Mouse (Mus musculus) thymus, postnatal 4 days (tissue): ENCODE results near the gene Zfp40.

Experiments used
- DNase-seq: peaks from one replicate; pipeline ENCODE4 v3.0.0; 2021

Gene Zfp40

DNA sequence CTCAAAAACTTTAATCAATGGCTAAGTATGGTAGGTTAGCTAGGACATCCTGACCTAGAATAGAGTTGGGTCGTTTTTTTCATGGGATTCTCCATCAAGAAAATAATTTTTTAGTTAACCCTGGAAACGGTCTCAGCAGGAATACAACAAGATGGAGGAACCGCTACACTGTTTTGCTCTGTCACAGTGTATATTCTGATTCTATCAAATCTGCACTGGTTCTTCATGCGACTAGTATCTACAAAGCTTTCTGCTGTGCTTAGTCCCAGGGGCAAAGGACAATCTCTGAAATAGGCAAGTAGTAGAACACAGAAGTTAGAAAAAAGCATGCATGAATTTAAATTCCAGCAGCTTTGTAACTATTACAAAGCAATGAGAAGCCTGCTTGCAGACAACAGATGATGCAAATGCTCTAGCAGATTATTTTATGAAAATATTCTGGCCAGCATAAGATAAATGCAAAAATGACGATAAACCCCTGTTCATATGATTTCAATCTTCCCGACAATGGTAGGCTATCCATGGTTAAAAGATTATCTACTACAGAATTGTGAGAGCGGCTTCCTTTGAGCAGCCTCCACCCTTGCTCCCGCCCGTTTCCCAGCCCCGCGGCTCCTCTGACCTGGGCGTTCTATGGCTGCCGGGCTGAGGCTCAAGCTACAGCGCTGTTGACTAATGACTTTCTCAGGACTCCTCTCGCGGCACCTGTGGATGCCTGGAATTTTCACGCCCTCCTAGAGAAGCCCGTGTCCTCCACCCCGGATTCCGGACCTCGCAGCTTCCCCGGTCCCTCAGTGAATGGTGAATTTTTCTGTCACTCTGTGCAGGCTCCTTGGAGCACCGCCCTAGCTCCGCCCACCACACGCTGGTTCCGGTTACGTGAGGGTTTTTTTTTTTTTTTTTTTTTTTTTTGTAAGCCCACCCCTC lies at the start of gene Zfp40:
Gene Zfp40 (minus strand): TSS at position 800 of the 927 bp plus-strand sequence.
- DNase-seq: peak; percentile 94

DNA sequence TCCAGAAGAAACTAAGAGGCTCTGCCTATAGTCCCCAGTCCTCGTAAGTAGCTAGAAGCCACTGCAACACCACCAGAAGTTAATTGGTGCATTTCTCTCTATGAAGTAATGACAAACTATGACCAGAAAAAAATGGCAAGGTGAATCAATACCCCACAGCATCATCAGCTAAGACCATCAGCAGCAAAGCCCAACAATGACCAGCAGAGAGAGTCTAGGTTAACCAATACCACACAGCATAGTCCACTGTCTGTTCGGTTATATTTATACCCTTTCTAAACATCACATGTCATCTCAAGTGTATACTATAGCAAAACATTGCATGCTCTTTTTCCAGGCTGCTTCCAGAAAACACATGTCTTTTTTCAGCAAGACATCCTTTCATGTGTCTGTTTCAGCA lies 25.3 kb upstream of the Zfp40 start:
- DNase-seq: no peak

DNA sequence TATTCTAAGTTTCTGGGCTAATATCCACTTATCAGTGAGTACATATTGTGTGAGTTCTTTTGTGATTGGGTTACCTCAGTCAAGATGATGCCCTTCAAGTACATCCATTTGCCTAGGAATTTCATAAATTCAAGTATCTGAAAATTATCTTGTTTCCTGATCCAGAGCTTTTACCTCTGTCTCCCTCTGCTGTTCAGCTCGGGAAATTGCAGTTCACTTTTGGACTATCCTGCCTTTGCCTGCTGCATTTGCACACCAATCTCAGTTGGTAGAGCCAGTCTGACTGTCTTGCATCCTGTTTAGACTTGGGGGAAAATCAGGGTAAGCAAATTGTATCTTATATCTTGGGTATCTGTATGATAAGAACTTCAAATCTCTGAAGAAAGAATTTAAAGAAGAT lies 6.8 kb upstream of the Zfp40 start:
- DNase-seq: peak; percentile 18

DNA sequence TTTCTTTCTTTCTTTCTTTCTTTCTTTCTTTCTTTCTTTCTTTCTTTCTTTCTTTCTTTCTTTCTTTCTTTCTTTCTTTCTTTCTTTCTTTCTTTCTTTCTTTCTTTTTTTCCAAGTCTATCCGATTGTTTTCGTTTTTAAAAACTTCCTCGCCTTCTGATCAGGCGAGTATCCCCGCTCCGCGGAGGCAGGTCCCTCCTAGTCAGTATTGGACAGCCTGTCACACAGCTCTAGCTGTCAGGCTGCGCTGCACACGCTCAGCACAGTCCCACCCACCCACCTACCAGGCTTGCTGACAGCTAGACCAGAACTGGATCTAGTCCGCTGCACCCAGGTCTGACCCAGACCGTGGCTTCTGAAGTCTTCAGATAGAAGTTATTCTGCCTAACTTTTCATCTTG lies 389 bp upstream of the Zfp40 start:
- DNase-seq: peak; percentile 63

DNA sequence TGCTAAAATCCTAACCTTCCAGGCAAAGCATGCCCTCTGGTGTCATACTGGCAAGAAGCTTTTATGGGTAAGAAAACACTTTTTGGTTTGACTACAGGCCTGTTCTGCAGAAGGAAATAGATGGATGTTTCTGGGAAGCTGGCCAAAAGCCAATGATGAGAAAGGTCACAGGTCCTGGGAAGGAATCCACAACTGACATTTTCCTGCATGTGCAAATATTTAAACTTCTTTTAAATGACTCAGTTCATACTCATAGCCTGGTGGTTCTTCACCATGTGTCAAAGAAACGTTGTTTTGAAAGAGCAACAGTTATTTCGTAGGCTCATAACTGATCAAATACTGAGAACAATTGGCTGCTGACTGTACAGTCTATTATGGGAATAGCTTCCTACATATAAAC lies 5.4 kb downstream of the Zfp40 start:
- no peak for DNase-seq
